Mouse (Mus musculus) liver, embryonic 14.5 days (tissue): Measurements from ENCODE around the gene Parm1.

Experiments
- CTCF ChIP-seq: IDR thresholded peaks from 2 replicates; pipeline ENCODE4 v1.5.1; 2016; ENCODE audit warnings: antibody characterized with exemption, low read depth, control low read depth
- EP300 ChIP-seq: IDR thresholded peaks from 2 replicates; pipeline ENCODE4 v1.6.1; 2016; ENCODE audit warnings: antibody characterized with exemption, low read depth

DNA sequence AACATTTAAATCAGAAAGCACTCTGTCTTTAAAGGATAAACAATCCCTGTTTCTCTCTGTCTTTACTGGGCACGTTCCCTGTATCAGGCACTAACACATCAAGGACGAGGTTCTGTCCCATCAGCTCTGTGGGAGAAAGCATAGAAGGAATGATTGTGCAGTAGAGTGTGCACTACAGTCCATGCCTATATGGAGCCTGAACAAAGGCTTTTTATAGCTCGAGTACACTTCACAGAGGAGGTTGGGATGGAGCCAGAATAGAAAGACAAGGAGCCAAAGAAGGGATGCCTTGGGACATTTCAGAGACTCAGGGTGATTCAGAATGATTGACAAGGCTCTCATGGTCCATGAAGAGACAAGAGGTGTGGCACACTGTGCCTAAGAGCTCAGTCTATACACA is 68.8 kb downstream of the Parm1 start:
- TF ChIP-seq EP300 (no peak), CTCF (no peak)
